Mouse (Mus musculus) left cerebral cortex, adult 18-20 months (tissue): ENCODE results near the gene Ptprh. TPM values are rescaled to one million over a fixed set of nuclear protein-coding genes. Genes with fewer than 3 reads are reported as not detected.
"Not testable (repeated sequence)": the region's sequence is repeated elsewhere in the genome, so short reads cannot be mapped to it uniquely, and the experiment has no call there.

Source experiments
- DNase-seq, 2 experiments: peaks; one replicate each; pipeline ENCODE4 v3.0.0; 2021 to 2022; ENCODE audit warnings: low spot score in 2 of 2, mixed read lengths in 1 of 2
- total RNA-seq, 2 experiments: library from RNA; stranded (reverse); gene quantifications; 2 replicates each; pipeline ENCODE4 v1.2.3; 2021

Gene Ptprh
- total RNA-seq, 2 experiments from 2014 or later, result 0.82 to 1.1 TPM

- DNase-seq, result no peak
Observed at GRCm38 (mm10) chr7:4608002-4608401, 4.2 kb upstream of the Ptprh start.

GRCm38 (mm10) chr7:4602969-4603368 lies 872 bp downstream of the Ptprh start:
- no peak for DNase-seq

- DNase-seq, result not testable (repeated sequence)
Observed at GRCm38 (mm10) chr7:4597046-4597445, 6.8 kb downstream of the Ptprh start.

DNA sequence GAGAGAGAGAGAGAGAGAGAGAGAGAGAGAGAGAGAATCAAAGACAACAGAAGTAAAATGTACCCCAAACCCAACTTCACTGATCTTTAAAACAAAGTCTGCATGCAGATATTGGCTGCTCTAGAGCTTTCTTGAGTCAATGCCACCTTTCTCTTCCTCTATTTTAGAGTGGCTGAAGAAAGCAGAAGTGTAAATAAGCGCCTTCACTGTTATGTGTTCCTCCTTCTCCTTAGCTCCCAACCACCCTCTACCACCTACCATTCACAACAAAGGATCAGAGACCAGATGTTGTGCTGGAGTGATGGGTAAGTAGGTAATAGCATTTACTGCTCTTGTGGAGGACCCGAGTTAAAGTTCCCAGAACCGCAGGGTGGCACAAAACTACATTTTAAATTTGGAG lies 22.4 kb downstream of the Ptprh start:
- DNase-seq, result not testable (repeated sequence)

DNA sequence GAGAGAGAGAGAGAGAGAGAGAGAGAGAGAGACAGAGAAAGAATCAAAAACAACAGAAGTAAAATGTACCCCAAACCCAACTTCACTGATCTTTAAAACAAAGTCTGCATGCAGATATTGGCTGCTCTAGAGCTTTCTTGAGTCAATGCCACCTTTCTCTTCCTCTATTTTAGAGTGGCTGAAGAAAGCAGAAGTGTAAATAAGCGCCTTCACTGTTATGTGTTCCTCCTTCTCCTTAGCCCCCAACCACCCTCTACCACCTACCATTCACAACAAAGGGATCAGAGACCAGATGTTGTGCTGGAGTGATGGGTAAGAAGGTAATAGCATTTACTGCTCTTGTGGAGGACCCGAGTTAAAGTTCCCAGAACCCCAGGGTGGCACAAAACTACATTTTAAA lies 31.5 kb downstream of the Ptprh start:
- not testable (repeated sequence) for DNase-seq

DNA sequence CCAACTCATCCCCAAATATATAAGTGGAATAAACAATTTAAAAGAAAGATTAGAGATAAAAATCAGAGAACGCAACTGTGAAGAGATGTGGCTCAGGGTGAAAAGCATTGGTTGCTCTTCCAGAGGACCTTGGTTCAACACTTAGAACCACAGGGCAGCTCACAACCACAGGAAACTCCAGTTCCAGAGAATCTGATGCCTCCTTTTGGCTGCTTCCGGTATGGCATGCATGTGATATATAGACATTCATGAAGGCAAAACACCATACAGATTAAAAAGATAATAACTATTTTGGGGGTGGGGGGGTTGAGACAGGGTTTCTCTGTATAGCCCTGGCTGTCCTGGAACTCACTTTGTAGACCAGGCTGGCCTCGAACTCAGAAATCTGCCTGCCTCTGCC lies 41.2 kb downstream of the Ptprh start:
- DNase-seq, result no peak

GRCm38 (mm10) chr7:4557167-4557560 lies 46.7 kb downstream of the Ptprh start:
- no peak for DNase-seq

DNA sequence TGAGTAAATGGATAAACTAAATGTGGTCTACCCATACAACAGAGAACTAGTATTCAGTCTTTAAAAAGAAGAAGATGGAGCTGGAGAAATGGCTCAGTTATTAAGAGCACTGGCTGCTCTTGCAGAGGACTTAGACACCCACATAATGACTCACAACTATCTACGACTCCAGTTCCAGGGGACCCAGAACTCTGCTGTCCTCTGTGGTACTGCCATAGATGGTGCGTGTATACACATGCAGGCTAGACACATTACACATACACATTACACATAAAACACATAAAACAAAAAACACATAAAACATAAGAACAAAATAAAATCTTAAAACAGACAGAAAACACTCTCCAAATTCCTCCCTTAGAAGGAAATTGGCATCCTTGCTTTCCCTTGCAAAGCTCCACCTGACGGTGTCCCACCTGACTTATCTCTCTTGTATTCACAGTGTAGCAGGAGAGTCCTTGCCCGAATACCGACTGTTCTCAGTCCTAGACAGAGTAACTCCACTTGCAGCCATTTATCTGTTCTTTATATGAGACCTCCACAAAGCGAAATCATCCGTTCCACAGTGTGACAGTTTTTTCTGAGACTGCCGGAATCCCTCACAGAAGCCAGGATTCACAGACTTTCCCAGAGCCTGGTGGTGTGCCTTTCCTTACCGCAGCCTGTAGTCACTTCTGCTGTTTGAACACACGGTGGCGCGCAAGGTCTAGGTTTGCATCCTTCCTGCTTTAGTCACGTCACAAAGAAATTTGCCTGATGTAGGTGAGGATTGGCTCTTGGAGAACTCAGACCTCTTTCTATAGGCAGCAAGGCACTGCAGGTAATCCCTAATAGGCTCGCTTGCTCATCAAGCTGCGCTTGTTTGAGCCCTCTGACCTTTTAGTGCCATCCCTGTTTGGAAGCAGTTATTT lies 47.3 kb downstream of the Ptprh start:
- DNase-seq, result peak; percentile 82 to 83

DNA sequence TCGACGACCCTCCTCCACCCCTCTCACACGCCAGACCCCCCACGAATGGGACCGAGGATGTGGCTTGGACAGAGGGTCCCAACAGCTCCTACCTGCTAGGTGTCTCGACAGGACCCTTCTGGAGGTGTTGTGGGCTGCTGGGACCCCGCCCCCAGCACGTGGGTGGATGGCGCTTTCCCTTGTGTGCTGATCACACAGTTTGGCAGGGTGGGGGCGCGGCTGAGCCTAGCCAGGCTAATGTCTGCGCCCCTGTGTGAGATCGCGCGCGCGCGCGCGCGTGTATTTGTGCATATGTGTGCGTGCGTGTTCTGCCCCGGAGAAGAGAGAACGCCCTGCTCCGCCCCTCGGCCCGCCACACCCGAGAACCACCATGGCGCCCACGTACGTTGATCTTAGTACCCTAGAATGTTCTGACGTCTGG lies 56.6 kb downstream of the Ptprh start, which contains the start of gene Syt5:
Gene Syt5, minus strand, starts transcription at position 321 of the 421 bp plus-strand sequence.
- peak; percentile 66 to 76 for DNase-seq

DNA sequence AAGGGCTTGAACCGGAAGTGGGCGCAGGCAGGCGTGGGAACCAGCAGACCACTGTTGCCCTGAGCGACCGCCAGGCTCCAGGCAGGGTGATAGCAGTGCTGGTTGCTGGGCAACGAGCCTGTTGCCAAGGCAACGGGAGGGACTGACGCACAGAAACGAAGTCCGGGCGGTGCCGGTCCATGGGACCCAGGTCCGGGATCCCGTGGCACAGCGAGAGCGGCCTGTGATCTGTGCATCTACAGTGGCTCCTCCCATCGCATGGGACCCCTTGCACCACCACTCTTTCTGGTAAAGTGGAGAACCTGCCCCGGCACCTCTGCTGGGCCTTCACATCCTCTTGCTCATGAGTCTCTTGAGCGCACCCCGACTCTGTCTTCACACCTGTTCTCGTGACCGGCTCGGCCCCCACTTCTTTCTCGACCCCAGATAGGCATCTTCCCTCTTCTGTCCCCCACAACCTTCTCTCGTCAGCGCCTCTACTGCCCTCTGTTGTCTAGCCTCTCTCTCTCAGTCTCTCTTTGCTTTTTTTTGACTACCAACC lies 57.2 kb downstream of the Ptprh start:
- peak; percentile 97 for DNase-seq

GRCm38 (mm10) chr7:4546050-4546449 lies 57.8 kb downstream of the Ptprh start:
- no peak for DNase-seq

GRCm38 (mm10) chr7:4542013-4542412 lies 61.8 kb downstream of the Ptprh start:
- no peak for DNase-seq

DNA sequence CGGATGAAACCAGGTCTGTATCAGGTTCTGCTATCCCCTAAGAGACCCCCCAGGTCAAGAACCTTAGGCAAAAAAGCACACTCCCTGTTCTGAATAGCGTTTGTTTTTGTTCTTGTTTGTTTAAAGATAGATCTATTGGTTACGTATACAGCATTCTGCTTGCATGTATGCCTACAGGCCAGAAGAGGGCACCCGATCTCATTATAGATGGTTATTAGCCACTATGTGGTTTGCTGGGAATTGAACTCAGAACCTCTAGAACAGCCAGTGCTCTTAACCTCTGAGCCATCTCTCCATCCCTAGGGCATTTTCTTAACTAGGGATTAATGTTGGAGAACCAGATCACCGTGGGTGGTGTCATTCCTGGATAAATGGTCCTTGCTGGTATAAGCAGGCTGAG lies 62.5 kb downstream of the Ptprh start:
- no peak for DNase-seq

- DNase-seq, result no peak
Observed at GRCm38 (mm10) chr7:4539019-4539418, 64.8 kb downstream of the Ptprh start.

GRCm38 (mm10) chr7:4537181-4537580 lies 66.7 kb downstream of the Ptprh start:
- no peak for DNase-seq

DNA sequence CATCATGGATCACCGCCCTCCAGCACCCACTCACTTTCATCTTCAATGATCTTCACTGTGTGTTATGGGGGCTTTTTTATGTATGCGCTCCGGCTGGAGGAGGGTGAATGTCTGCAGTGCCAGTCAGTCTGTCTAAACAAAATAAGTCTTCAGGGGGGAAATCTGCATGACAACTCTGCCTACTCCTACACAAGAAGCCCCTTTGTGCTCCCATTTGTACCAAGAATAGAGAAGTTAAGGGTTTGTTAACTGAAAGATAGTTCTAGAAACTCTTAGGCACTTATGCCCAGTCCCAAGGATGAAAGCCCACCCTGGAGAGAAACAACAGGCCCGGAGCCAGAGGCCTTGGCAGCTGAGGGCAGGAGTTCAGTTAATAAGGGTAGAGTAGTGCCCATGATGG lies 67.5 kb downstream of the Ptprh start:
- no peak for DNase-seq

- DNase-seq, result no peak
Observed at GRCm38 (mm10) chr7:4532005-4532729, 71.7 kb downstream of the Ptprh start, which contains the start of gene Dnaaf3. Gene Dnaaf3 (minus strand): TSS chr7:4532453.

DNA sequence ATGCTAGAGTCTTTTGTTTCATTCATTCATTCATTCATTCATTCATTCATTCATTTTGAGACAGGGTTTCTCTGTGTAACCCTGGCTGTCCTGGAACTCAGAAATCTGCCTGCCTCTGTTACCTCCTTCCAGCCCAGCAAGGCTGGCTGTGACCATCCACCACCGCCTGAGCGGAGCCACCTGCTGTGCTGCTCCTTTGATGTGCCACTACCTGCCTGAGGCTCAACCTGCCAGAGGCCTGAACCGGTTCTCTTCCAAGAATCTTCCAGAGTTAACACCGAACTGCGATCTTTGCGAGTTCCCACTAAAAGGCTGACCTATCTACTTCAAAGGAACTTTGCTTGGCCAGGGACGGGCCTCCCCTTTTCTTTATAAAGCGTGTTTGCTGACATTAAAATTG lies 73.7 kb downstream of the Ptprh start:
- DNase-seq, result not testable (repeated sequence)

DNA sequence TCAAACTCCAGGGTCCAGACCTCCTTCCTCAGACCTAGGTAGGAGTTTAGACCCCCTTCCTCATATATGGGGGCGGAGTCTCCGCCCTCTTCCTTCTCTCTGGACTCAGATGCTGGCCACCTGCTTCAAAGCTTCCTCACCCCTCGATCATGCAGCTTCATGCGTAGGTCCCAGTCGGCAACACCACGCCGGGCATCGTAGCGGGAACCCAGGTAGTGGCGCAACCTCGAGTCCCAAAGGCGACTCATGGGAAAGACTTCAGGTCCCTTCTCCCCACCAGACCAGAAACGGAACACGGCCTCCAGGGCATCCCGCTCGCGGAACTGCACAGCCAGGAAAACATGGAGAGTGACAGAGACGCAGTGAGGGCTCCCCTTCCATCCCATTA lies 76.5 kb downstream of the Ptprh start:
- DNase-seq, result no peak

DNA sequence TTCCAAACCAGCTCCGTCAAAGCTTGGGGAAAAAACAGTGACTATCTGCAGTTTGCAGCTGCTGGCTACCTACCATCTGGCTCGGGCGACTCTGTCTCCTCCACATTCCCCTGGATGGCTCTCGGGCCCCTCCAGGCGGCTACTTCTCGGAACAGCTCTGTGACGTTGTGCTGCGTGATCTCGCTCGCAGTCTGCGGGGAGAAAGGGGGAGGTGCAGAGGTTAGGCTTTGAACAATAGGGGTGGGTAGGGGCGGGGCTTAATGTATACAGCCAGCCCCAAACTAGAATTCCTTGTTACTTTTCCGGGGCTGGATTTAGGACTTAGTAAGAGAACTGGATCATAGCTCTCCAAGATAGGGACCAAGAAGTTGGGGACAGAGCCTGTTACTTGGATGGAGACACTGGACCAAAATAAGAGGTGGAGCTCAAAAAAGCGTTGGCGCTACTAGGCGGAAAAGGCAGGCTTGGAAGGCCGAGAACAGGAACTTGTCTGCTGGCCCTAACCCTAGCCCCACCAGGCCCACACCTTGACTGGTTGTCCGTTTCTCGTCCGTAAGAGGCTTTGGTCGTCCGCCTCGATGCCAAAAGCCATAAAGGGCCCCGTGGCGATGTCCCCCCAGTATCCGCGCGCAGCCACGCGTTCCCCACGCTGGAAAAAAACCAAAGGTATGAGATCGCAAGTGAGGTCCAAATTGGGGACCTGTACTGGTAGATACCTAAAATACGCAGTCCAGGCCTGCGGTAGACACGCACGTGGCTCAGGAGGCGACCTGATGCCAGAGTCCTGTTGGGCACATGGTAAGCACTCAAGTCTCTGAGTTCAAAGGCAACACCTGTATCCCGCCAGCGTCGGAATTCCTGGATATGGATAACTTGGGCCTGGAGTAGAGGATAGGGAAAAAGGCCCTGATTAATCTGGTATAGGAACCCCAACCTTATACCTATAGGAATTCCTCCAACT lies 77.2 kb downstream of the Ptprh start:
- peak; percentile 71 to 77 for DNase-seq
